Mouse (Mus musculus) heart, embryonic 14.5 days (tissue): ENCODE data around the gene Thrb. TPM values are rescaled to one million over a fixed set of nuclear protein-coding genes. Genes with fewer than 3 reads are reported as not detected.

Experiments used
- ATAC-seq: fragments of 200-750 bp; cut with Nextera tagmentation; 2 replicates; pipeline ENCODE4 v1.8.0; 2017; ENCODE audit warnings: low read depth, moderate TSS enrichment; ENCODE audit not compliant: insufficient number of reproducible peaks, insufficient read depth, low FRiP score
- H3K27ac ChIP-seq, 2 experiments: fragments of 200-500 bp in 1 of 2; fragments of 300-500 bp in 1 of 2; sonication (generic) in 1 of 2; replicated peaks in 1 of 2; 2 replicates each; pipeline ENCODE4 v1.5.1; 2012 to 2014; ENCODE audit warnings: low read depth in 2 of 2, low read length in 2 of 2, control low read depth in 1 of 2, mild to moderate bottlenecking in 1 of 2, mixed read lengths in 1 of 2; ENCODE audit not compliant: control insufficient read depth in 1 of 2, insufficient read depth in 1 of 2
- H3K27me3 ChIP-seq: fragments of 300-500 bp; sonication (generic); 2 replicates; pipeline ENCODE4 v1.6.1; 2014; ENCODE audit warnings: mild to moderate bottlenecking, low read length, control low read depth; ENCODE audit not compliant: control insufficient read depth, insufficient read depth
- H3K36me3 ChIP-seq: fragments of 300-500 bp; sonication (generic); 2 replicates; pipeline ENCODE4 v1.6.1; 2014; ENCODE audit warnings: mild to moderate bottlenecking, control low read depth, low read length, mixed read lengths; ENCODE audit not compliant: control insufficient read depth, insufficient read depth
- H3K4me1 ChIP-seq, 2 experiments: fragments of 200-500 bp in 1 of 2; fragments of 300-500 bp in 1 of 2; sonication (generic) in 1 of 2; 2 replicates each; pipeline ENCODE4 v1.6.1; 2012 to 2014; ENCODE audit warnings: low read length in 2 of 2, control low read depth in 1 of 2, mixed read lengths in 1 of 2; ENCODE audit not compliant: control insufficient read depth in 2 of 2, insufficient read depth in 2 of 2
- H3K4me2 ChIP-seq: fragments of 300-500 bp; sonication (generic); 2 replicates; pipeline ENCODE4 v1.6.1; 2014; ENCODE audit warnings: mild to moderate bottlenecking, low read length
- H3K4me3 ChIP-seq, 2 experiments: fragments of 200-500 bp in 1 of 2; fragments of 300-500 bp in 1 of 2; sonication (generic) in 1 of 2; 2 replicates each; pipeline ENCODE4 v1.5.1; 2012 to 2014; ENCODE audit warnings: low read length in 2 of 2, mild to moderate bottlenecking in 2 of 2, control low read depth in 1 of 2, low read depth in 1 of 2, moderate library complexity in 1 of 2; ENCODE audit not compliant: control insufficient read depth in 1 of 2, insufficient read depth in 1 of 2
- H3K9ac ChIP-seq: fragments of 300-500 bp; sonication (generic); 2 replicates; pipeline ENCODE4 v1.6.1; 2014; ENCODE audit warnings: mild to moderate bottlenecking, low read length
- H3K9me3 ChIP-seq: fragments of 300-500 bp; sonication (generic); 2 replicates; pipeline ENCODE4 v1.6.1; 2016; ENCODE audit warnings: low read length, control low read depth; ENCODE audit not compliant: control insufficient read depth
- WGBS: fragments of 180-500 bp; shearing (Covaris S2); extraction: QIAGEN DNeasy Blood & Tissue Kit; methylation state at CpG from one replicate; pipeline ENCODE4 v1.1.7; 2014; 5-methylcytosine and 5-hydroxymethylcytosine counted together
- polyA plus RNA-seq: library from polyadenylated mRNA; unstranded; fragments of >200 nt; fragmentation: Nextera tagmentation; extraction: Ambion mirVana; gene quantifications from 2 replicates; pipeline ENCODE4 v1.2.1, GENCODE M21; 2014

Thrb gene
- polyA plus RNA-seq, 1 experiment from 2014 or later, result 1.5 TPM

DNA sequence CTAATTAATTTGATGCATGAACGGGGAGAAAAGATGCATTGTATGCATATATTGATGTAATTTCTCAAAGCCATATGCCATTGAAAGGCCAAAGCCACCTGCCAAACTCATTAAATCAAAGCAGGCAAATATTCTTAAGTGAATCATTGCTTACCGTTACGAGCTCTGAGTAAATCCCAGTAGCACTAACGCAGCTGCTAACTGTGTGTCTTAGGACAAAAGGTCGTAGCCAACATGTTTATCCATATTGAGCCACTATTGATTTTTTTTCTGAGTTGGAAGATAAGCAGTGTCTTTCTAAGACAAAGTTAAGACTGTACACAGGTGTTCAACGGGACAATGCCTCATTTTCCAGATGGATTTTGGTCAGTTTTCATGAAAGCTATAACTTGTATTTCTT lies 323.8 kb downstream of the Thrb start:
- Histone ChIP-seq H3K4me2 (no peak overlapping the region), H3K27ac (no peak overlapping the region), H3K4me1 (no peaks in the 10 kb centered on the region), H3K9me3 (no peaks in the 10 kb centered on the region), H3K27me3 (no peaks in the 10 kb centered on the region), H3K4me3 (no peak overlapping the region), H3K36me3 (no peaks in the 10 kb centered on the region), H3K9ac (no peak overlapping the region)
- WGBS, result 78% methylated on average over 6 of the region's 6 CpGs
- no peak for ATAC-seq

DNA sequence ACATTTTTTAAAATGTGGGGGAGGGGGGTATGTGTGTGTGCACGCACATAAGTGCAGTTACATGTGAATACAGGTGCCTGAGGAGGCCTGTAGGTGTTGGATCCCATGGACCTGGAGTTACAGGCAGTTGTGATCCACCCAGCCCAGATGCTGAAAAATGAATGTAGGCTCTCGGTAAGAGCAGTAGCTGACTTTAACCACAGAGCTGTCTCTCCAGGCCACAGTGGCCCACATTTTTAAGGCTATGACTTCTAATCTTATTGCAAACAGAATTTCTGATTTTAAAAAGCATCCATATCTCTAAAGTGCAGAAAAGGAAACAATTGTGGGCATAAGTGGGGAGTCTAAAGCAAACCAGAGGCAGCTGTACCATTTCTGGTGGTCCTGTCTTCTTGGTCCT lies 328.5 kb downstream of the Thrb start:
- H3K27me3 ChIP-seq, result no peaks in the 10 kb centered on the region
- no peak overlapping the region for H3K9ac ChIP-seq
- WGBS, result 63% methylated on average over 2 of the region's 2 CpGs
- H3K9me3 ChIP-seq, result no peaks in the 10 kb centered on the region
- H3K4me1 ChIP-seq, result no peaks in the 10 kb centered on the region
- H3K4me2 ChIP-seq, result no peak overlapping the region
- no peak overlapping the region for H3K4me3 ChIP-seq
- H3K27ac ChIP-seq, result no peak overlapping the region
- H3K36me3 ChIP-seq, result no peaks in the 10 kb centered on the region
- no peak for ATAC-seq

DNA sequence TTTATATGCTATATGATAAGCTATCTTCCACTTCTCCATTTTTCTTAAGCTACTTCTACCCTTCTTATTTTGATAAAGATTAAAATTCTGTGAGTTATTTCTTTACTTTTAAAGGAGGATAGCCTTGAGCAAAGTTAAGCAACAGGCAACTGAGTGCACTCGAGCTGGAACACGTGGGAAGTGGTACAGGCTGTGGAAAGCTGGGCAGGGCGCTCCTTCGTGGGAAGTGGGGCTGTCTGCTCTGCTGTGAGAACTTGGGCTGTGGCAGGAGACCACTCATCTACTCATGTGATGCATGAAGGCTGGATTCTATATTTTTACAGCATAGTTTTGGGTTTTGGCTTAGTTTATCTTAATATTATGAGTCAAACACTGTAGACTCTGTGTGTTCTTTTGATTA lies 329.1 kb downstream of the Thrb start:
- H3K9me3 ChIP-seq, result no peaks in the 10 kb centered on the region
- H3K4me3 ChIP-seq, result no peak overlapping the region
- no peak overlapping the region for H3K4me2 ChIP-seq
- H3K9ac ChIP-seq, result no peak overlapping the region
- 56% methylated on average over 4 of the region's 4 CpGs for WGBS
- ATAC-seq, result no peak
- H3K36me3 ChIP-seq, result no peaks in the 10 kb centered on the region
- H3K27me3 ChIP-seq, result no peaks in the 10 kb centered on the region
- no peak overlapping the region for H3K27ac ChIP-seq
- no peaks in the 10 kb centered on the region for H3K4me1 ChIP-seq

DNA sequence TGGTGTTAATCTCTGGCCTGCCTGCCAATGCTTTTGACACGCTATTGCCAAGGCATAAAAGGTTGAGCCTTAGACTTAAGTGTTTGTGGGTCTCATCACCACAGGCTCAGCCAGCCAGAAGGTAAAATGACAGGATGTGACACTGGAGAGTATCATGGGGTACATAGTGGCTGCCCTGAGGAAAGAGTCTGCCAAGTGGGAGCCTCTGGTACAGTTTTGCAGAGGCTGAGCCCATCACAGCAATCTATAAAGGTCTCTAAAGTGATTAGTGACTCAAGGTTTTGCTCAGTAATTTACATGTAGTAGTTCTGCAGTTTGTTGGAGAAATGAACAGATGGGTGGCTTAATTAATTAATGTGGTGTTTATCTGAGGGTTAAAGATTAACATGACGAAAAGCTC lies 330.1 kb downstream of the Thrb start:
- Histone ChIP-seq H3K4me2 (no peak overlapping the region), H3K4me1 (no peaks in the 10 kb centered on the region), H3K27me3 (no peaks in the 10 kb centered on the region), H3K9me3 (no peaks in the 10 kb centered on the region), H3K36me3 (no peaks in the 10 kb centered on the region), H3K9ac (no peak overlapping the region), H3K4me3 (no peak overlapping the region), H3K27ac (no peak overlapping the region)
- WGBS, result 59% methylated on average over 2 of the region's 2 CpGs
- ATAC-seq, result no peak

DNA sequence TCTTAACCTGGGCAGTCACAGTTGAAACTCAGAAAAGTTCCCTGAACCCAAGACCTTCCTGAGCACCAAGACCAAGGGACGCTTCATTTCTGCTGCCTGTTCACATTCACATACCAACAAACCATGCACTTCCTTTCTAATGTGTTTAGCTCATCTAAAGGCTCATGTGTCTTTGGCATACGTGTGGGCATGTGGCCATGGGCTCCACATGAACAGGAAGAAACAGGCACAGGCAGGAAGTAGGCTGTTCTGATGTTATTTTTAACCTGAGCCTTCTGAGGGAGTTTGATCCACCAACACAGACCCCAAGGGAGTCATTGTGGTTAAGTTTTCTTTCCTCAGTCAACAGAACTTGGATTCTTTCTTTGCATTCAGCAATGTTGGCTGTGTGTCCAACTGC lies 341.8 kb downstream of the Thrb start:
- Histone ChIP-seq H3K27me3 (no peaks in the 10 kb centered on the region), H3K9me3 (no peaks in the 10 kb centered on the region), H3K4me3 (no peak overlapping the region), H3K27ac (no peak overlapping the region), H3K4me2 (no peak overlapping the region), H3K4me1 (no peaks in the 10 kb centered on the region), H3K36me3 (no peaks in the 10 kb centered on the region), H3K9ac (no peak overlapping the region)
- WGBS, result 61% methylated on average over 2 of the region's 2 CpGs
- ATAC-seq, result no peak

DNA sequence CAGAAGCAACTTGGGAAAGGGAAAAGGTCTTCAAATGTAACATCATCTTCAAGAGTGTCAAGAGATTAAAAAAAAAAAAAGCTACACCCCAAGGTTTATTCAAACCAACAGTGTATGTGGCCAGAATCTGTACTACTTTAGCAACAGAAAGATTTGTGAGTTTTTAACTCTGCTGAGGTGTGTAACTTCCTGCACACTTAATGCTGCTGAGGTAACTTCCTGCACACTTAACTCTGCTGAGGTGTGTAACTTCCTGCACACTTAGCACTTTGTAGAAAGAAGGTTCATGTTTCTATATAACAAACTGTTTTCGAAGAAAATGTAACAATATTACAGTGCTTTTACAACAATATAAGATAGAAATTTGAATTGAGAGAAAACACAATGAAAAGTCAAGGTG lies 343.6 kb downstream of the Thrb start:
- Histone ChIP-seq H3K27me3 (no peaks in the 10 kb centered on the region), H3K9ac (no peak overlapping the region), H3K27ac (no peak overlapping the region), H3K36me3 (no peaks in the 10 kb centered on the region), H3K4me3 (no peak overlapping the region), H3K4me1 (no peaks in the 10 kb centered on the region), H3K4me2 (no peak overlapping the region), H3K9me3 (no peaks in the 10 kb centered on the region)
- ATAC-seq, result no peak
- 77% methylated on average over 1 of the region's 1 CpGs for WGBS

DNA sequence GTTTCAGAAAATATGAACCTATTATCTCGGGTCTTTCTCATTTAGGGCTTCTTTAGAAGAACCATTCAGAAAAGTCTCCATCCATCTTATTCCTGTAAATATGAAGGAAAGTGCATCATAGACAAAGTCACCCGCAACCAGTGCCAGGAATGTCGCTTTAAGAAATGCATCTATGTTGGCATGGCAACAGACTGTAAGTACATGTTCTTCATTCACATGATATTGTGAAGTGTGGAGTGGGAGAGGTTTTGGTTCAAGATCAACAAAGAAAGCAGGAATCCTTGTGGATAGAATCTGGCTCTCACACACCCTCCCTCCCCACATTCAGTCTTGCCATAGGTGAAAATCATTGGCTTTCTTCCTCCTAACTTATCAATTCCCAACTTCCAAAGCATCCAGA lies 348.5 kb downstream of the Thrb start:
- no peak overlapping the region for H3K4me3 ChIP-seq
- H3K4me2 ChIP-seq, result no peak overlapping the region
- no peak overlapping the region for H3K9ac ChIP-seq
- ATAC-seq, result no peak
- 77% methylated on average over 3 of the region's 3 CpGs for WGBS
- no peaks in the 10 kb centered on the region for H3K9me3 ChIP-seq
- H3K36me3 ChIP-seq, result no peaks in the 10 kb centered on the region
- no peak overlapping the region for H3K27ac ChIP-seq
- no peaks in the 10 kb centered on the region for H3K4me1 ChIP-seq
- H3K27me3 ChIP-seq, result no peaks in the 10 kb centered on the region

DNA sequence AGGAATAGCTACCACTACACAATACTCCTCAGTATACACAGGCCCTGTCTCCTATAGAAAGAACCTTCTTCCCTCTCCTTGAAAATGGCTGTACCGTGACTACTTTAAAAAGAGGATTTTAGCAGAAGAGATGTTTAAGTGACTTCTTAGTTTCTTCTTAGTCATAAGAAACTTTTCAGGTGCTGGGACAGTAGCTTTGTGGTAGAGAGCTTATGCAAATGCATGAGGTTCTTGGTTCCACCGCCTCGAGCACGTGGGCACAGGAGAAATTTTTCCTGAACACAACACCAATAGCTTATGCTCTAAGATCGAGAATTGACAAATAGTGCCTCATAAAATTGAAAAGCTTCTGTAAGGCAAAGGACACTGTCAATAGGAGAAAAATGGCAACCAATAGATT lies 356.5 kb downstream of the Thrb start:
- 78% methylated on average over 5 of the region's 5 CpGs for WGBS
- no peak for ATAC-seq
- H3K27ac ChIP-seq, result no peak overlapping the region
- H3K4me3 ChIP-seq, result no peak overlapping the region
- H3K4me2 ChIP-seq, result no peak overlapping the region
- H3K9me3 ChIP-seq, result no peaks in the 10 kb centered on the region
- no peaks in the 10 kb centered on the region for H3K36me3 ChIP-seq
- no peaks in the 10 kb centered on the region for H3K27me3 ChIP-seq
- no peaks in the 10 kb centered on the region for H3K4me1 ChIP-seq
- H3K9ac ChIP-seq, result no peak overlapping the region
